Mouse (Mus musculus) mouse trophoblast stem cell (cell line): Measurements from ENCODE around the gene Ilf2.

Experiments
- in situ Hi-C, 2 experiments: fragments of 300-500 bp; cut with MseI, MboI; formaldehyde crosslinking; loops; 2 replicates in 1 of 2; 3 replicates in 1 of 2; pipeline ENCODE4 v1.15.1; 2025

The Ilf2 gene

DNA sequence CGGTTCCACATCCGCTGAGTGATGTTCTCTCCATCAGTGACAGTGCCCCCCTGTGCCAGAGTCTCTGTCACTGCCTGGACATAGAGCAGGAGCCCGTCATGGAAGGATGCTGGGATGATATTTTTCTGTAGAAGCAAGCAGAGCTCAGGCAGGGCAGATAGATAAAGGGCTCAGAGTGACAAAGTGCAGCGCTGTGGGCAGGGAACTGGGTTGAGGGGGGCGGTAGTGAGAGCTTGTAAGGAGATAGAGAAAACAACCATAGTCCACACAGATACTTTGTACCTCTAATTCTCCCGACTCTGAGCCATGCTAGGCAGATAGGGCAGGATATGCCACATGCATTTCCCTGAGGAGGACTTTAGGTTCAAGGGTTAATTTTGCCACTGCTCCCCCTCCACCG lies 13.3 kb upstream of the Ilf2 start:
- in situ Hi-C loops, result no loop called here

GRCm38 (mm10) chr3:90464552-90465080 lies 11.3 kb upstream of the Ilf2 start:
- in situ Hi-C loops, result loop anchor here (5.0 kb wide), 2 partner anchors 47 to 52 kb away; no protein-coding TSS in a partner anchor

GRCm38 (mm10) chr3:90465081-90465685 lies 10.7 kb upstream of the Ilf2 start:
- in situ Hi-C loops, result loop anchor here (5.0 kb wide), 2 partner anchors 48 to 53 kb away; no protein-coding TSS in a partner anchor

DNA sequence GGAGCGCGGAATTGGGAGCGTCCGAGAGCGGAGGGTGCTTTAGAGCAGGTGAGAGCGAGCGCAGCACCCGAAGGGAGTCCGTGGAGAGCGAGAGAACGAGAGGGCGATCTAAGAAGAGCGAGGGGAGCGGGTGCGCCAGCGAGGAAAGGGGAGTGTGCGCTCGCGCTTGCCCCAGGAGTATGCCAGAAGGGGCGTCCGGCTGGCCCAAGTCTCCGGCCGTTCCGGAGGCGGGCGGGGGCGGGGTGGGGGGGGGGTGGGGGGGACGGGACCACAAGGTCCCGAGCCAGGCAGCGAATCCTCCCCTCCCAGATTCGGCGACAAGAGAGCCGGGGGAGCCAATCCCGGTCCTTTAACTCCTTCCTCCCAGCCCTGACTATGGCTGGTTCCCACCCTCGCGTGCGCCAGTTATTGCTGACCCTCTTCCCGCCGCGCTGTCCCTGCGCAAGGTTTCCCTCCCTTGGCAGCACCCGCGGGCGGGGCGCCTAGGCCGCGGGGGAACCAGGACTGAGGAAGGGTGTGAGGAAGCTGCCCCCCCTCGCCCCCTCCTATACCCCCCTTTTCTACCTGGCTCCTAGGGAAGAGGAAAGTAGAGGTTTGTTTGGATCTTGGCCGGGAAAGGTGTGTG lies 10.1 kb upstream of the Ilf2 start, which contains the start of gene Npr1:
Gene Npr1, minus strand, starts transcription at position 181 of the 625 bp plus-strand sequence.
- in situ Hi-C loops, result loop anchor here (5.0 kb wide), 2 partner anchors 48 to 53 kb away; no protein-coding TSS in a partner anchor

- in situ Hi-C loops, result loop anchor here (5.0 kb wide), 2 partner anchors 49 to 54 kb away; no protein-coding TSS in a partner anchor
Measured at GRCm38 (mm10) chr3:90466311-90466766, 9.6 kb upstream of the Ilf2 start.

DNA sequence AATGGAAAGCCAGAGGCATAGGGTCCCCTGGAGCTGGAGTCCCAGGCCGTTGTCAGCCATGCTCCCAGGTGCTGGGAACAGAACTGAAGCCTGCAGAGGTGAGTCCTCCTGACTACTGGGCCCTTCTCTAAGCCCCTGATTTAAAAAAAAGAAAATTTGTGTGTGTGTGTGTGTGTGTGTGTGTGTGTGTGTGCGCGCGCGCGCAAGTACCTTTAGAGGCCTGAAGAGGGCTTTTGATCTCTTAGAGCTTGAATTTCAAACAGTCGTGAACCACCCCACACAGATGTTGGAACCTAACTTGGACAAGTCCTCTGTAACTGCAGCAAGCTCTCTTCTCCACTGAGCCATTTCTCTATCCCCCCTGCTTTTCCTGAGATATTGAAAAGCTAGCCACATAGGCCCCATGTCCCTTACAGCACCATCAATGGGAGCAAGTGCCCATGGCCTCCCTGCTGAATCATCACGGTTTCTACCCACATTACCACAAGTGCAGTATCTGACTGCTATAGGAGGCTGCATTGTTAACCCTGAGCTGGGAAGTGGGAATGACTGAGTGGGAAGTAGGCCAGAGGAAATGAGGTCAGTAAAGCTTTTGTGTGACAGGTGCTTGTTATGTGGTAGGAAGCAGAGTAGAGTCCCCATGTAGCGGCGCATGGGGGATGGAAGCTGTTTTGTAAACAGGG lies 8.2 kb upstream of the Ilf2 start:
- in situ Hi-C loops, result loop anchor here (5.0 kb wide), 2 partner anchors 50 to 55 kb away; no protein-coding TSS in a partner anchor

DNA sequence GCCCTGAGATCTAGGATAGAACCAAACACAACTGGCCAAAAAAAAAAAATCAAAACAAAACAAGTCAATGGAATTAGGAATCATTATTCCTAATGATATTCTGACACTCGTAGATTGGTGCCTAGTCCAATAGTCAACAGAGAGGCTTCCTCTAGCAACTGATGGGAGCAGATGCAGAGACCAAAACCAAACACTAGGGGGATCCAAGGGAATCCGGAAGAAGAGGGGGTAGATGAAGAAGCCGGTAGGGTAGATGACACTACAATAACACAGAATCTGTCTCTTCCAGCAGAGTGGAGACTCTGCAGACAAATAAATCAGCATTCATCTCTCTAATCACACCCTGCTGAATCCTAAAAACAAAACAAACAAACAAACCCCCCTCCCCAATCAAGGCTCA lies 3.7 kb upstream of the Ilf2 start:
- in situ Hi-C loops, result no loop called here

DNA sequence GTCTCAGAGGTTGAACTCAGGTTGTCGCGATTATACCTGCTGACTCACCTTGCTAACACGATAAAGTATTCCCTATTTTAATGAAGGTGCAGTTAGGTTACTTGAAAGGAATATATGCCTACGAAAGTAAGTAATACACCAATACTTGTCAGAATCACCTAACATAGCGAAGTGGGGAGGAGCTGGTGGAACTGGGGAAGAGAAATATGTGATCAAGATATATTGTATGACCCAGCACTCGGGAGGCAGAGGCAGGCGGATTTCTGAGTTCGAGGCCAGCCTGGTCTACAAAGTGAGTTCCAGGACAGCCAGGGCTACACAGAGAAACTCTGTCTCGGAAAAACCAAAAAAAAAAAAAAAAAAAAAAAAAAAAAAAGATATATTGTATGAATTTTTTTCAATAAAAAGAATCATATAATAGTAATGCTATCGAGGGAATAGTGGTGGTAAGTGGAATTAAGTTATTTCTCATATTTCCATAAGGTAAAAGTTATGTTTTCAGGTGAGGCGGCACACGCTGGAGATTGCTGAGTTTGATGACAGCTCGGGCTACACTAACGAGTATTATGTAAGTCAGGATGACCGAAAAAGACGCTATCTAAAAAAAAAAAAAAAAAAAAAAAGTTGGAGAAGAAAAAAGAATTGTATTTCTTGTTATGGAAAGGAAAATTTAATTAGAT lies 635 bp upstream of the Ilf2 start:
- in situ Hi-C loops, result no loop called here

GRCm38 (mm10) chr3:90486998-90487397 lies 11.1 kb downstream of the Ilf2 start:
- in situ Hi-C loops, result no loop called here

GRCm38 (mm10) chr3:90488576-90488975 lies 12.7 kb downstream of the Ilf2 start:
- in situ Hi-C loops, result no loop called here

DNA sequence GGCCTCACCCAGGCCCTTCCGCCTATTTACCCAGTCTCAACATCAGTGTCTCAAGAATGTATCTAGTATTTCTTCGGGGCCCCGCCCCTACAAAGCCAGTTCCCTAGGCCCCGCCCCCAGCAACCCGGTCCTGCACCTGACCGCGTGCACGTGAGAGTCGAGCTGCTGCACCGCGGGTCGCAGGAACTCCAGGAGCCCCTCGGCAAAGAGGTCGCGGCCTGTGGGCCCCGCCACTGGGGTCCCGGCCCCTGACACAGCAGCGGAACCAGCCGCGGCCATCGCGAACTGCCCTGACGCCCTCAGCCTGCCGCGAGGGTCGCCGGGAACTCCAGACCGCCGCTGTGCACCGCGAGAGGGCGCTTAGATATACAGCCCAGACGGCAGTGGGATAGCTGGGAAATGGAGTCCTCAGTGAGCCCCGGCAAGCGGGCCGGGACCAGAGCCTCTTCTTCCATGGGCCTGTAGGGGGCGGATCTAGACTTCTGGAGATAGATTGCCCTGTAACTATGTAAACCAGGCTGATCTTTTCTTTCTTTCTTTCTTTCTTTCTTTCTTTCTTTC lies 14.8 kb downstream of the Ilf2 start, which contains the start of gene Snapin:
Gene Snapin, minus strand, starts transcription at position 338 of the 561 bp plus-strand sequence.
- in situ Hi-C loops, result no loop called here

GRCm38 (mm10) chr3:90491350-90491749 lies 15.4 kb downstream of the Ilf2 start:
- in situ Hi-C loops, result no loop called here

GRCm38 (mm10) chr3:90493831-90494540 lies 18.1 kb downstream of the Ilf2 start:
- in situ Hi-C loops, result no loop called here

DNA sequence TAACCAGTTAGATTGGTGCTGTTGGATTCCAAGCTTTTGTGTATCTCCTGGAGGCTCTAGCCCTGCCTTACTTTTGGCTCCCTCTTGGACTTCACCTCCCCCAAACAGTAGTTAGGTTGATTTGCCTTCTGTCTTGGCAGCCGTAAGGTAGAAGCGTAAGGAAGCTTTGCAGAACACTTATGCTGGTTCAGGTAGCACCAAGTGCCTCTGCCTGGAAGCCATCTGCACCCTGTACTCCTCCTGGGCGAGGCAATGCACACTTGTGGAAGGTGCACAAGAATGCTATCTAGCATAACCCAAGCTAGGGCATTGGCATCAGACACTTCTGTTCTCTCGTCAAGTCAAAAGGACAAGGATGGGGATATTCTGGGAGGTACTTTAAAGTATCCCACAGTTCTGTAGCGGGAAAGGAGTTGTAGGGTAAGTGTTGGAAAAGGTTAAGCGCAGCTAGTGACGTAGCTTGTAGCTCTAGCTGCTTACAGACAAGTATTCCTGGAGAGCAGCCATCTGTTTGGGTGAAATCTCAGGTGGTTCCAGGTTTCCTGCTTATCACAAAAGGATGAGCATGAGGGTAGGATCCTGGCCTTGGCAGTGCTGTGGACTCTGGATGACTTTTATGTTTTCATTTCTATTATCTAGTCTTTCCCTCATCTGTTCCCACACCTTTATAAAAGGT lies 20.1 kb downstream of the Ilf2 start:
- in situ Hi-C loops, result no loop called here

- in situ Hi-C loops, result no loop called here
Measured at GRCm38 (mm10) chr3:90497597-90497996, 21.7 kb downstream of the Ilf2 start.

DNA sequence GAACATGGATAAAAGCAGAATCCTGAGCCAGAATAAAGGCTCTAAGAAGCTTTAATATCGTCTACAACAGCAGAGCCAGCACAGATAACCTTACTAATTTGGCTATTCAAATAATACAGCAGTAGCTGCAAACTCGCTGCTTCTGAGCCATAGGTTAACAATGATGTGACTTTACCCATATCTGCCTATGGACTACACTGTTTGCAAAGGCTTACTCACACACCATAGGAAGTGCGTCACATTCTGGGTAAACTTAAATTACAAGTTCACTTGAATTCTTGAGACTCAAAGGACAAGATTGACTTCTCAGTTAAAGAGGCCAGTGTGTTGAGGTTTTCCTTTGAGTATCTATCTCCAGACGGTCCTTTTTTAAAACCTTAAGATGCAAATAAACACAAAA lies 27.5 kb downstream of the Ilf2 start:
- in situ Hi-C loops, result no loop called here

DNA sequence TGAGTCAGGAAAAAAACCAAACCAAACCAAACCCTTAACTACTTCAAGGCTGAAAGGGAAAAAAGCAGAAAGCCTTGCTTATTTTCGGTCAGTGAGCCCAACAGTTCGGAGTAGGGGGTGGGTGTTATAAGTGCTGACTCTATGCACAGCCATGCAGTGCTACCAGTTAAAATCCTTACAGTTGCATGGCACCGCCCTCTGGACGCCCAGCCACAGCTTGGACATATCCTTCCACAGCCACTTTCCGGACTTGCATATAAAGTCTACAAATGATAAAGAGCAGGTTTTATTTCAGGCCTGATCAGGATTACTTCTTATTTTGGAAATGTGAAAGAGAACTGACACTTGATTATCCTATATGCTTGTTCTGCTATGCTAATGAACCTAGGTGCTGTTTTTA lies 29.3 kb downstream of the Ilf2 start:
- in situ Hi-C loops, result no loop called here

GRCm38 (mm10) chr3:90506362-90506761 lies 30.4 kb downstream of the Ilf2 start:
- in situ Hi-C loops, result no loop called here

- in situ Hi-C loops, result no loop called here
Measured at GRCm38 (mm10) chr3:90508287-90508949, 32.5 kb downstream of the Ilf2 start.
